Mouse (Mus musculus) olfactory bulb, adult 2 months (tissue): ENCODE measurements around the gene Necab3.

Experiments used
- CTCF ChIP-seq: fragments of 200-500 bp; IDR thresholded peaks from 2 replicates; pipeline ENCODE4 v1.5.1; 2012; ENCODE audit warnings: low read depth, mild to moderate bottlenecking, low read length, moderate library complexity; ENCODE audit not compliant: insufficient read depth
- POLR2A ChIP-seq: fragments of 200-500 bp; IDR thresholded peaks from 2 replicates; pipeline ENCODE4 v1.6.1; 2012; ENCODE audit warnings: mild to moderate bottlenecking, low read depth, low read length, moderate library complexity; ENCODE audit not compliant: insufficient read depth

GRCm38 (mm10) chr2:154606965-154607364 is 48.3 kb upstream of the Necab3 start:
- no peak for TF ChIP-seq CTCF
- no peak for TF ChIP-seq POLR2A
